Mouse (Mus musculus) heart, embryonic 11.5 days (tissue): Measurements from ENCODE around the gene Creb1. TPM values are rescaled to one million over a fixed set of nuclear protein-coding genes. Genes with fewer than 3 reads are reported as not detected.
"Not testable (repeated sequence)": the region's sequence is repeated elsewhere in the genome, so short reads cannot be mapped to it uniquely, and the experiment has no call there.

Experiments used
- ATAC-seq: fragments of 200-750 bp; cut with Nextera tagmentation; replicated peaks from 2 replicates; pipeline ENCODE4 v1.8.0; 2017; ENCODE audit warnings: moderate library complexity; ENCODE audit not compliant: insufficient number of reproducible peaks, low FRiP score, low TSS enrichment
- H3K27ac ChIP-seq: fragments of 300-500 bp; sonication (generic); 2 replicates; pipeline ENCODE4 v1.5.1; 2014; ENCODE audit warnings: mild to moderate bottlenecking, low read depth, low read length
- H3K27me3 ChIP-seq: fragments of 300-500 bp; sonication (generic); 2 replicates; pipeline ENCODE4 v1.6.1; 2014; ENCODE audit warnings: mild to moderate bottlenecking, low read length, mixed read lengths; ENCODE audit not compliant: control insufficient read depth, insufficient read depth
- H3K36me3 ChIP-seq: fragments of 300-500 bp; sonication (generic); 2 replicates; pipeline ENCODE4 v1.6.1; 2014; ENCODE audit warnings: mild to moderate bottlenecking, low read length, moderate library complexity, mixed read lengths; ENCODE audit not compliant: control insufficient read depth, insufficient read depth
- H3K4me1 ChIP-seq: fragments of 300-500 bp; sonication (generic); 2 replicates; pipeline ENCODE4 v1.6.1; 2014; ENCODE audit warnings: low read length; ENCODE audit not compliant: control insufficient read depth, insufficient read depth
- H3K4me2 ChIP-seq: fragments of 300-500 bp; sonication (generic); 2 replicates; pipeline ENCODE4 v1.6.1; 2014; ENCODE audit warnings: mild to moderate bottlenecking, moderate library complexity
- H3K4me3 ChIP-seq: fragments of 300-500 bp; sonication (generic); 2 replicates; pipeline ENCODE4 v1.5.1; 2014; ENCODE audit warnings: low read depth, low read length
- H3K9ac ChIP-seq: fragments of 300-500 bp; sonication (generic); 2 replicates; pipeline ENCODE4 v1.6.1; 2014; ENCODE audit warnings: mild to moderate bottlenecking, low read depth, low read length, moderate library complexity
- H3K9me3 ChIP-seq: fragments of 300-500 bp; sonication (generic); replicated peaks from 2 replicates; pipeline ENCODE4 v1.6.1; 2016; ENCODE audit warnings: low read length; ENCODE audit not compliant: control insufficient read depth
- WGBS: fragments of 180-500 bp; shearing (Covaris S2); extraction: QIAGEN DNeasy Blood & Tissue Kit; methylation state at CpG from one replicate; pipeline ENCODE4 v1.1.7; 2014; ENCODE audit not compliant: insufficient replicate concordance; 5-methylcytosine and 5-hydroxymethylcytosine counted together
- polyA plus RNA-seq: library from polyadenylated mRNA; unstranded; fragments of >200 nt; fragmentation: Nextera tagmentation; extraction: Ambion mirVana; gene quantifications from 2 replicates; pipeline ENCODE4 v1.2.1, GENCODE M21; 2014

Gene Creb1
- polyA plus RNA-seq, 1 experiment from 2014 or later: 33.2 TPM

- 39% methylated on average over 2 of the region's 2 CpGs for WGBS
- H3K9ac ChIP-seq: no peak overlapping the region
- H3K27me3 ChIP-seq: no peaks in the 10 kb centered on the region
- H3K4me1 ChIP-seq: peaks cover 2% of the 10 kb centered on the region; the same call in 1 of the 2 replicates
- no peaks in the 10 kb centered on the region for H3K36me3 ChIP-seq
- no peak for ATAC-seq
- no peak overlapping the region for H3K4me2 ChIP-seq
- no peak overlapping the region for H3K4me3 ChIP-seq
- no peak overlapping the region for H3K27ac ChIP-seq
- H3K9me3 ChIP-seq: no peaks in the 10 kb centered on the region
Measured at GRCm38 (mm10) chr1:64635624-64636023, 103.2 kb downstream of the Creb1 start.

- ATAC-seq: no peak
- H3K9me3 ChIP-seq: no peaks in the 10 kb centered on the region
- H3K4me3 ChIP-seq: no peak overlapping the region
- H3K27ac ChIP-seq: no peak overlapping the region
- no peak overlapping the region for H3K4me2 ChIP-seq
- H3K9ac ChIP-seq: no peak overlapping the region
- H3K4me1 ChIP-seq: no peaks in the 10 kb centered on the region
- no peaks in the 10 kb centered on the region for H3K27me3 ChIP-seq
- 76% methylated on average over 6 of the region's 6 CpGs for WGBS
- no peaks in the 10 kb centered on the region for H3K36me3 ChIP-seq
Measured at GRCm38 (mm10) chr1:64639279-64639678, 106.8 kb downstream of the Creb1 start.

GRCm38 (mm10) chr1:64641069-64641468 lies 108.6 kb downstream of the Creb1 start:
- no peaks in the 10 kb centered on the region for H3K9me3 ChIP-seq
- ATAC-seq: no peak
- H3K4me3 ChIP-seq: no peak overlapping the region
- H3K27me3 ChIP-seq: no peaks in the 10 kb centered on the region
- no peak overlapping the region for H3K9ac ChIP-seq
- WGBS: 90% methylated on average over 6 of the region's 6 CpGs
- no peaks in the 10 kb centered on the region for H3K36me3 ChIP-seq
- no peaks in the 10 kb centered on the region for H3K4me1 ChIP-seq
- no peak overlapping the region for H3K4me2 ChIP-seq
- H3K27ac ChIP-seq: no peak overlapping the region

GRCm38 (mm10) chr1:64642541-64642940 lies 110.1 kb downstream of the Creb1 start:
- H3K9me3 ChIP-seq, H3K4me1 ChIP-seq, H3K36me3 ChIP-seq, H3K4me2 ChIP-seq, H3K27ac ChIP-seq, H3K27me3 ChIP-seq, H3K9ac ChIP-seq, ATAC-seq, H3K4me3 ChIP-seq: not testable (repeated sequence)
- 94% methylated on average over 8 of the region's 8 CpGs for WGBS

- Histone ChIP-seq H3K27ac (no peak overlapping the region), H3K27me3 (no peaks in the 10 kb centered on the region), H3K4me1 (no peaks in the 10 kb centered on the region), H3K4me2 (no peak overlapping the region), H3K9me3 (no peaks in the 10 kb centered on the region), H3K36me3 (no peaks in the 10 kb centered on the region), H3K9ac (no peak overlapping the region), H3K4me3 (no peak overlapping the region)
- no peak for ATAC-seq
- WGBS: 84% methylated on average over 3 of the region's 3 CpGs
Measured at GRCm38 (mm10) chr1:64644513-64644912, 112.1 kb downstream of the Creb1 start.

GRCm38 (mm10) chr1:64649362-64650124 lies 117.1 kb downstream of the Creb1 start:
- no peak overlapping the region for H3K4me3 ChIP-seq
- H3K9ac ChIP-seq: no peak overlapping the region
- no peaks in the 10 kb centered on the region for H3K36me3 ChIP-seq
- WGBS: 58% methylated on average over 11 of the region's 11 CpGs
- no peak for ATAC-seq
- no peaks in the 10 kb centered on the region for H3K9me3 ChIP-seq
- H3K4me2 ChIP-seq: no peak overlapping the region
- H3K27ac ChIP-seq: no peak overlapping the region
- H3K27me3 ChIP-seq: no peaks in the 10 kb centered on the region
- H3K4me1 ChIP-seq: no peaks in the 10 kb centered on the region

GRCm38 (mm10) chr1:64653701-64654100 lies 121.3 kb downstream of the Creb1 start:
- Histone ChIP-seq H3K27ac (no peak overlapping the region), H3K4me1 (no peaks in the 10 kb centered on the region), H3K9me3 (no peaks in the 10 kb centered on the region), H3K9ac (no peak overlapping the region), H3K27me3 (no peaks in the 10 kb centered on the region), H3K4me3 (no peak overlapping the region), H3K4me2 (no peak overlapping the region), H3K36me3 (no peaks in the 10 kb centered on the region)
- WGBS: 84% methylated on average over 6 of the region's 6 CpGs
- no peak for ATAC-seq
